Mouse (Mus musculus): ENCODE results near the gene Fthl17c. TPM values are rescaled to one million over a fixed set of nuclear protein-coding genes. Genes with fewer than 3 reads are reported as not detected.
"Not testable (repeated sequence)": the region's sequence is repeated elsewhere in the genome, so short reads cannot be mapped to it uniquely, and the experiment has no call there.

Gene Fthl17c
- not detected for total RNA-seq (2021)

GRCm38 (mm10) chrX:8976459-8976858, at the start of gene Fthl17c:
Gene Fthl17c, minus strand, starts transcription at chrX:8976559.
- DNase-seq (ENCODE audit: low spot score in 2 of 2); intact Hi-C loops (cut with DNase I): not testable (repeated sequence)

DNA sequence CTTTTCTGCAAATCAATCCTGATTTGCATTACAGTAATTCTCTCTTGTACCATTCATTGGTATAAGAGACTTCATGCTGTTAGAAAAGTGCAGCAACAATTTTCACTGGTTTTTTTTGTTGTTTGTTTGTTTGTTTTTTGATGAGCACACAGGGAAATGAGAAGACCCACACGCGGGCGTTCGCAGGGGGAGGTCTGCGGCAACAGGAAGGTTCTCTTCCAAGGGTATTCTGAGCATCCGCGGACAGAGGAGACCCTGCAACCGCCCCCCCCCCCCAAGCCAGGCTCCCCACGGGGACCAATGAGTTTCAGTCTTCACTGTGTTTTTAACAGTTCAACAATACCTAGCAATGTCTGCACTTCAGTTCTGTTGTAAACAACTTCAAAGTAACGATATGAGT, 43.1 kb upstream of the Fthl17c start:
- intact Hi-C loops (cut with DNase I): no loop called here
- no peak for DNase-seq (ENCODE audit: low spot score in 2 of 2)

- no peak for DNase-seq (ENCODE audit: low spot score in 2 of 2)
- intact Hi-C loops (cut with DNase I): no loop called here
Measured at GRCm38 (mm10) chrX:9016079-9016478, 39.7 kb upstream of the Fthl17c start.

DNA sequence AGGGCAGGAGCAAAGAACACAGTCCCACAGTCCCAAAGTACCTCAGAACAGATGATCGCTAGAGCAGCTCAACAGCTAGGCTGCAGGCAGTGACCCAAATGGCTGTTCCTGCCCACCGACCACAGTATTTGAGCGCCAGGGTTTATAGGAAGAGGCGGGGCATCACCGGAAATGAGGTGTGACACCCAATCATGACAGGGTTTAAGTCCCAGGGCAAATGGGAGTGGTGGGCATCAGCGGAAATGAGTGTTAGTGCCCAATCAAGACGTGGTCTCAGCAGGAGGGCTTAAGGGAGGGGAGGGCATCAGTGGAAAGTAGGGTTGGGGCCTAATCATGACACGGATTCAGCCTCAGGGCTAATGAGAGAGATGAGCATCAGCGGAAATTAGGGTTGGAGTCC, 10.3 kb upstream of the Fthl17c start, which contains the start of gene Fthl17d:
Fthl17d (minus strand) TSS at position 101 of the 400 bp plus-strand sequence.
- intact Hi-C loops (cut with DNase I); DNase-seq (ENCODE audit: low spot score in 2 of 2): not testable (repeated sequence)

DNA sequence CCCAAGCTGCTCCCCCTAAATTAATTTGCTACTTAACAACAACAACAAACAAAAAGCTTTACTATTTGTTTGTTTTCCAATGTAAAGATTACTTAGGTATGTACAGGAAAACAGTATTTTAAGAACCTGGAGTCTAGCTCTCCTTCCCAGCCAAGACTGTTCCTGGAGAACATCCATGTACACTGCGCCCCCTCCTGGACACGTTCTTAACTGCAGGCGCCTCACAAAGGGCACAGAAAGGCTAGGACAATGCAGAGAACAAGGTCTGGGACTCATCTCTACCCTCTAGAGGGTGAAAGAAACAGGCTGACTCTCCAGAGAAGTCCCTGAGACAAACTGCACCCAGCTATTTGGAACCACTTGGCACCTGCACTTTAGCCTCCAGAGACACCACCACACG, 11.7 kb downstream of the Fthl17c start:
- DNase-seq (ENCODE audit: low spot score in 2 of 2); intact Hi-C loops (cut with DNase I): not testable (repeated sequence)

DNA sequence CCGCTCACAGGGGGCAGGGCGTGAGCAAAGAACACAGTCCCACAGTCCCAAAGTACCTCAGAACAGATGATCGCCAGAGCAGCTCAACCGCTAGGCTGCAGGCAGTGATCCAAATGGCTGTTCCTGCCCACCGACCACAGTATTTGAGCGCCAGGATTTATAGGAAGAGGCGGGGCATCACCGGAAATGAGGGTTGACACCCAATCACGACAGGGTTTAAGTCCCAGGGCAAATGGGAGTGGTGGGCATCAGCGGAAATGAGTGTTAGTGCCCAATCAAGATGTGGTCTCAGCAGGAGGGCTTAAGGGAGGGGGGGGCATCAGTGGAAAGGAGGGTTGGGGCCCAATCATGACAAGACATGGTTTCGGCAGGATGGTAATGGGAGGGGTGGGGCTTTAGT, 13.5 kb downstream of the Fthl17c start, which contains the start of gene Fthl17b:
Fthl17b (minus strand) TSS at position 101 of the 400 bp plus-strand sequence.
- DNase-seq (ENCODE audit: low spot score in 2 of 2); intact Hi-C loops (cut with DNase I): not testable (repeated sequence)

DNA sequence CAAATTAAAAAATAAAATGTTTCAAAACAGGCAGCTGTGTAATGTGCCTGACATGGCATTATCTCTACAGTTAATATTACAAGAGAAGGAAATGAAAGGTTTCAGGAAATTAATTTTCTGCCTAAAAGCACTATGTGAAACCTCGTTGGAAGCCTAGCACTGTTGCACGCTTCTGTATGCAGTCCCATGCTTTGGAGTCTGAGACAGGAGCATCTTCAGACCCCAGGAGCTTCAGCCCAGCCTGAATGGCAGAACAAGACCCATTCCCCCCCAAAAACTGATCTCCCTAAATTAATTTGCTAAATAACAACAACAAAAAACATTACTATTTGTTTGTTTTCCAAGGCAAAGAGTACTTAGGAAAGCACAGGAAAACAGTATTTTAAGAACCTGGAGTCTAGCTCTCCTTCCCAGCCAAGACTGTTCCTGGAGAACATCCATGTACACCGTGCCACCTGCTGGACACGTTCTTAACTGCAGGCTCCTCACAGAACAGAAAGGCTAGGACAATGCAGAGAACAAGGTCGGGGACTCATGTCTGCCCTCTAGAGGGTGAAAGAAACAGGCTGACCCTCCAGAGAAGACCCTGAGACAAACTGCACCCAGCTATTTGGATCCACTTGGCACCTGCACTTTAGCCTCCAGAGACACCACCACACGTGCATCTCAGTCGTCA, 28.1 kb downstream of the Fthl17c start:
- intact Hi-C loops (cut with DNase I): loop anchor here (10.0 kb wide), 1 partner anchor 53 kb away; the partner anchor contains the start of gene B630019K06Rik
- DNase-seq (ENCODE audit: low spot score in 2 of 2): peak; percentile 71 to 84

DNA sequence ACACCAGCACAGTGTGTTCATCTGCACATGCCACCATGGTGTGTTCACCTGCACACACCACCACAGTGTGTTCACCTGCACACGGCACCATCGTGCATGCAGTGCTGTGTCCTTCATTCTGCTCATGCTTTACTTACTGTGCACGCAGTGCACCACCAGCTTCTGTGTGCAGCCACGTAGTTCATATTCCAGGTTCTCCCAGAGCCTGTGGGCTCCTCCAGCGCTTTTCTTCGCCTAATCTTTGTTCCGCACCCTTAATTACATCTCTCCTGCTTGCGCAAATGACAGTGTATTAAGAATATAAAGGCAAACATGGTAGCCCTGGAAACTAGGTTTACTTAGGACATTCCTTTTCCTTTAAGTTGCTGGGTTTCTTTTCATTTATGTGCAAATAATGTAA, 32.3 kb downstream of the Fthl17c start:
- DNase-seq (ENCODE audit: low spot score in 2 of 2): no peak
- intact Hi-C loops (cut with DNase I): loop anchor here (10.0 kb wide), 1 partner anchor 49 kb away; the partner anchor contains the start of gene B630019K06Rik

GRCm38 (mm10) chrX:8927308-8927707, 49.1 kb downstream of the Fthl17c start:
- intact Hi-C loops (cut with DNase I): loop anchor here (10.0 kb wide), 1 partner anchor 93 kb away; no protein-coding TSS in a partner anchor
- no peak for DNase-seq (ENCODE audit: low spot score in 2 of 2)

Other genes with a start within 250 kb of the Fthl17c start
- gene Ssx9, start 228.1 kb downstream of the Fthl17c start, total RNA-seq (2021): not detected
- not detected for gene Ssxb5, start 172.9 kb downstream of the Fthl17c start, total RNA-seq (2021)
- not detected for gene Gm6592, start 132.6 kb downstream of the Fthl17c start, total RNA-seq (2021)
- not detected for gene Gm5751, start 102.3 kb downstream of the Fthl17c start, total RNA-seq (2021)
- gene B630019K06Rik, start 84.2 kb downstream of the Fthl17c start, total RNA-seq (2021): 10 to 100 TPM; 29.4 to 34.5 TPM
- gene Fthl17b, start 13.6 kb downstream of the Fthl17c start, total RNA-seq (2021): not detected
- not detected for gene Fthl17d, start 10.2 kb upstream of the Fthl17c start, total RNA-seq (2021)
- gene Fthl17e, start 56.9 kb upstream of the Fthl17c start, total RNA-seq (2021): not detected
- not detected for gene Fthl17f, start 86.5 kb upstream of the Fthl17c start, total RNA-seq (2021)
- not detected for gene 4930402K13Rik, start 128.0 kb upstream of the Fthl17c start, total RNA-seq (2021)
- gene Lancl3, start 223.3 kb upstream of the Fthl17c start, total RNA-seq (2021): 1 to 10 TPM; 5.8 to 6.9 TPM